8 mouse cellular contexts compared by ENCODE assay signal in genomic region chr2:35677855-35678254, GRCm38 (mm10).
DNase-seq lines count a peak whose midpoint lies in the region; ATAC-seq and TF ChIP-seq lines count a peak whose summit lies in the region.

No protein-coding gene starts in this region.

- 15% methylated on average over 8 of the region's 8 CpGs for WGBS in forebrain, embryonic 16.5 days
- 25% methylated on average over 8 of the region's 8 CpGs for WGBS in limb, embryonic 14.5 days
- 23% methylated on average over 8 of the region's 8 CpGs for WGBS in stomach, embryonic 15.5 days

- no peaks in the 10 kb centered on the region for H3K36me3 ChIP-seq in forebrain, embryonic 16.5 days (ENCODE audit: control insufficient read depth, insufficient read depth)
- peaks cover 4% of the 10 kb centered on the region for H3K36me3 ChIP-seq in limb, embryonic 14.5 days (ENCODE audit: control insufficient read depth, insufficient read depth, low read length)
- no peaks in the 10 kb centered on the region for H3K36me3 ChIP-seq in stomach, embryonic 15.5 days

- no peak overlapping the region for H3K4me3 ChIP-seq in forebrain, embryonic 16.5 days (replicated peaks; ENCODE audit: low read length)
- H3K4me3 ChIP-seq in limb, embryonic 14.5 days (replicated peaks; ENCODE audit: low read length), result no peak overlapping the region
- no peak overlapping the region for H3K4me3 ChIP-seq in stomach, embryonic 15.5 days (replicated peaks)

- H3K27ac ChIP-seq in forebrain, embryonic 16.5 days (ENCODE audit: low read length), result no peak overlapping the region
- peak overlapping the region; percentile 40; the same call in 1 of the 2 replicates for H3K27ac ChIP-seq in limb, embryonic 14.5 days (replicated peaks; ENCODE audit: low read depth, low read length)
- peak overlapping the region; percentile 80 for H3K27ac ChIP-seq in stomach, embryonic 15.5 days

- ATAC-seq in forebrain, embryonic 16.5 days, result peak; percentile 34
- 0 out of 2 replicates have a peak, but pooled peaks have one; percentile 12 for ATAC-seq in limb, embryonic 14.5 days (ENCODE audit: low FRiP score, low read depth)
- no peak for ATAC-seq in stomach, embryonic 15.5 days (ENCODE audit: insufficient read depth, low FRiP score, low read depth)

- TF ChIP-seq POLR2A in limb, embryonic 14.5 days (IDR thresholded peaks at IDR 0.05; ENCODE audit: borderline replicate concordance, extremely low read depth, insufficient read depth, insufficient read length), result no peak

- H3K9me3 ChIP-seq in forebrain, embryonic 16.5 days (ENCODE audit: control insufficient read depth, low read length), result no peaks in the 10 kb centered on the region
- H3K9me3 ChIP-seq in limb, embryonic 14.5 days (ENCODE audit: control insufficient read depth, low read length), result no peaks in the 10 kb centered on the region
- no peaks in the 10 kb centered on the region for H3K9me3 ChIP-seq in stomach, embryonic 15.5 days

- peaks cover 73% of the 10 kb centered on the region for H3K4me1 ChIP-seq in forebrain, embryonic 16.5 days (replicated peaks; ENCODE audit: control insufficient read depth, insufficient read depth, low read length)
- peaks cover 91% of the 10 kb centered on the region for H3K4me1 ChIP-seq in limb, embryonic 14.5 days (ENCODE audit: control insufficient read depth, insufficient read depth, low read length)
- H3K4me1 ChIP-seq in stomach, embryonic 15.5 days, result peaks cover 82% of the 10 kb centered on the region

- H3K9ac ChIP-seq in forebrain, embryonic 16.5 days (replicated peaks; ENCODE audit: low read depth, low read length), result peak overlapping the region; percentile 26; the same call in 1 of the 2 replicates
- peak overlapping the region; percentile 29; the same call in 1 of the 2 replicates for H3K9ac ChIP-seq in limb, embryonic 14.5 days (ENCODE audit: low read depth, low read length, severe bottlenecking)
- no peak overlapping the region for H3K9ac ChIP-seq in stomach, embryonic 15.5 days

- no peak overlapping the region for H3K4me2 ChIP-seq in forebrain, embryonic 16.5 days (ENCODE audit: low read length)
- peak overlapping the region; percentile 3; the same call in 1 of the 2 replicates for H3K4me2 ChIP-seq in limb, embryonic 14.5 days (replicated peaks; ENCODE audit: low read depth, low read length, severe bottlenecking)
- H3K4me2 ChIP-seq in stomach, embryonic 15.5 days, result no peak overlapping the region

- no peaks in the 10 kb centered on the region for H3K27me3 ChIP-seq in forebrain, embryonic 16.5 days (replicated peaks; ENCODE audit: control insufficient read depth, insufficient read depth, low read length)
- H3K27me3 ChIP-seq in limb, embryonic 14.5 days (ENCODE audit: control insufficient read depth, insufficient read depth, low read length), result no peaks in the 10 kb centered on the region
- H3K27me3 ChIP-seq in stomach, embryonic 15.5 days (replicated peaks), result no peaks in the 10 kb centered on the region

- peak; percentile 58 for DNase-seq in kidney, postnatal 10 days
- DNase-seq in kidney, adult 18-20 months, result no peak
- peak; percentile 78 for DNase-seq in cerebellum, adult 9-11 months
- DNase-seq in limb, embryonic 14.5 days (ENCODE audit: low spot score), result no peak
- no peak for DNase-seq in thymus, postnatal 14 days
- no peak for DNase-seq in T-cell, adult 2 months (ENCODE audit: low spot score)

Comparison
In these comparisons a context has a peak if more than half of its experiments do, and no peak if none do; other contexts are left out.
1. DNase-seq: peak in kidney, postnatal 10 days (single experiment) and cerebellum, adult 9-11 months (single experiment); none in kidney, adult 18-20 months (single experiment), limb, embryonic 14.5 days (single experiment), thymus, postnatal 14 days (single experiment) and T-cell, adult 2 months (single experiment).